Mouse (Mus musculus) kidney, adult 2 months (tissue): ENCODE results near the gene Ttc7. TPM values are rescaled to one million over a fixed set of nuclear protein-coding genes. Genes with fewer than 3 reads are reported as not detected.

Experiments
- DNase-seq: peaks from one replicate; pipeline ENCODE4 v3.0.0; 2021
- H3K27ac ChIP-seq: fragments of 200-500 bp; 2 replicates; pipeline ENCODE4 v1.5.1; 2012; ENCODE audit warnings: low read depth, low read length, control low read depth, inconsistent platforms; ENCODE audit not compliant: insufficient read depth
- H3K27me3 ChIP-seq: fragments of 200-500 bp; replicated peaks from 2 replicates; pipeline ENCODE4 v1.6.1; 2012; ENCODE audit warnings: mild to moderate bottlenecking, moderate library complexity, low read length, inconsistent platforms; ENCODE audit not compliant: control insufficient read depth, insufficient read depth
- H3K36me3 ChIP-seq: fragments of 200-500 bp; 2 replicates; pipeline ENCODE4 v1.6.1; 2012; ENCODE audit warnings: mild to moderate bottlenecking, moderate library complexity, low read length, inconsistent platforms; ENCODE audit not compliant: control insufficient read depth, insufficient read depth
- H3K4me1 ChIP-seq: fragments of 200-500 bp; 2 replicates; pipeline ENCODE4 v1.6.1; 2011; ENCODE audit warnings: low read length; ENCODE audit not compliant: control insufficient read depth, insufficient read depth
- H3K4me3 ChIP-seq: fragments of 200-500 bp; 2 replicates; pipeline ENCODE4 v1.5.1; 2011; ENCODE audit warnings: mild to moderate bottlenecking, low read depth, low read length, control low read depth; ENCODE audit not compliant: insufficient read depth
- CTCF ChIP-seq: fragments of 200-500 bp; conservative IDR thresholded peaks from 2 replicates; pipeline ENCODE4 v1.5.1; 2011; ENCODE audit warnings: low read depth, mild to moderate bottlenecking, control low read depth, low read length, moderate library complexity, mixed read lengths; ENCODE audit not compliant: insufficient read depth, insufficient read length
- POLR2A ChIP-seq: fragments of 200-500 bp; IDR thresholded peaks from one replicate; pipeline ENCODE4 v1.6.1; 2011; ENCODE audit warnings: low read depth, low read length, control low read depth
- WGBS: fragments of 180-500 bp; shearing (Covaris S2); methylation state at CpG from one replicate; pipeline ENCODE4 v1.1.7; 2018; 5-methylcytosine and 5-hydroxymethylcytosine counted together
- polyA plus RNA-seq: library from polyadenylated mRNA; depleted of rRNA; stranded (reverse); fragments of >200 nt; gene quantifications from 2 replicates; pipeline ENCODE4 v1.2.3, GENCODE M21; 2012

The Ttc7 gene
- polyA plus RNA-seq, 1 experiment, result 68.6 TPM

DNA sequence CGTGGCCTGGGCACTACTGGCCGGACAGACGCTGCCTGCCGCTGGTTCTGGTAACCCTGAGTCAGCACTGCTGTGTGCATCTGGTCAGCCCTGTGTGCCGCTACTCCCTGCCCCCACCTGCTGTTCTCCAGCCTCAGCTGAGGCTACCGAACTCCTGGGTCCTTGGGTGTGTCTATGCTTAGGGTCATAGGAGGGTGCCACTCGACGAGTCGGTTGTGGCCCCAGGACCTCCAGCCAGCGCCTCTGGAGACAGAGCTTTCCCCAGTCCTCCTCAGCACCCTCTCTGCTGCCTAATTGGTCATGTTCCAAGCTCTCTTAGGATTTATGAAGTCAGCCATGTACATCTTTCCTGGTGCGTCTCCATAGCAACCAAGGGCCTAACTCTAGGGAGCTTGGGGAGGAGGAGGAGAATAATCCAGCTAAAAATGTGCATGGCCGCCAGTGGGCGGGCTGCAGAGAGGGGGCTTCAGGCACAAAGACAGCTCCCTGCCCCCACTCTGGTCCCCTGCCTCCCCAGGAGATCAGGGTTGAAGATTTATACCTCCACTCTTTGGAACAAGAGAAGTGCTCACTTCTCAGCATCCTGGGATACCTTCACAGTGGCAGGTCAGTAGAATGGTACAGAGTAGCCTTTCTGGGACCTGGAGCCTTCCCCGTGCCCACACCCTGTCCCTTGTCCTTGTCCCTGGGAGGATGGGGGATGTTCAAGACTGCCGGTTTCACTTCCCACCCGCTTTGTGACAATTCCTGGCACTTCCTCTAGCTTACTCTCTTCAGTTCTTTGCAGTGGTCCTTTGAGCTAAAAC lies 95.9 kb downstream of the Ttc7 start:
- Histone ChIP-seq H3K36me3 (no peaks in the 10 kb centered on the region), H3K27me3 (no peaks in the 10 kb centered on the region), H3K4me3 (no peak overlapping the region), H3K27ac (no peak overlapping the region), H3K4me1 (peaks cover 13% of the 10 kb centered on the region)
- DNase-seq, result peak; percentile 36
- WGBS, result 55% methylated on average over 16 of the region's 16 CpGs
- TF ChIP-seq POLR2A (no peak), CTCF (no peak)

DNA sequence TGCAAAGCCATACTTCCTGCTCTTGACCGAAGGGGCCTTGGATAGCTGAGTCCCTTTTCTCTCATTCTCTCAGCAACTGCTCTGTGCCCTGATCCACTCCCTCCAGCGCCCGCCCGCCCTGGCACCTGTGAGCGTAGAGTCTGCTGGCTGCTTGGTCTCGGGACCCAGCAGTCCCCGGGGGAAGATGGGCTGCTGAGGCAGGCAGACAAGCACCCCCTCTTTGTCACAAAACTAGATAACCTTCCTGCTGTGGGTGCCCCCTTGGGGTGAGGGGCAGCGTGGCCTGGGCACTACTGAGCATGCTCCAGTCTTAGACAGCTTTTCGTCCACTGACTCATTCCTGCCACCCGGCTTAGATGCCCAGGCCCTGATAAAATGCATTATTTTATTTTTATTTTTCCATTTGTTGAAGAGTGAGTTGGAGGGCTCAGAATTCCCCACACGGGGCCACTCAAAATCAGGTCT lies 96.5 kb downstream of the Ttc7 start:
- no peak overlapping the region for H3K27ac ChIP-seq
- peaks cover 13% of the 10 kb centered on the region for H3K4me1 ChIP-seq
- no peaks in the 10 kb centered on the region for H3K27me3 ChIP-seq
- TF ChIP-seq CTCF (no peak), POLR2A (no peak)
- no peaks in the 10 kb centered on the region for H3K36me3 ChIP-seq
- H3K4me3 ChIP-seq, result no peak overlapping the region
- no peak for DNase-seq
- 84% methylated on average over 11 of the region's 11 CpGs for WGBS

DNA sequence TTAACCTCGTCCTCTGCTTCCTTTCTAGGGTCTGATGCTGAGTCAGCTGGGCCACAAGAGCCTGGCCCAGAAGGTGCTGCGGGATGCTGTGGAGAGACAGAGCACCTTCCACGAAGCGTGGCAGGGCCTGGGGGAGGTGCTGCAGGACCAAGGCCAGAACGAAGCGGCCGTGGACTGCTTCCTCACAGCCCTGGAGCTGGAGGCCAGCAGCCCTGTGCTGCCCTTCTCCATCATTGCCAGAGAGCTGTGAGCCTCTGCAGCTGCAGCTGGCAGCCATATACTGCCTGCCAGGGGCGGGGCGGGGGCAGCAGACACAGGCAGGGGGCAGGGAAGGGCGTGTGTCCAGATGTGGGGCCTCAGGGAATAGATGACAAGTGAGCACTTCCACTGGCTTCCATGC lies 97.1 kb downstream of the Ttc7 start:
- Histone ChIP-seq H3K27me3 (no peaks in the 10 kb centered on the region), H3K27ac (no peak overlapping the region), H3K4me3 (no peak overlapping the region), H3K36me3 (no peaks in the 10 kb centered on the region), H3K4me1 (peaks cover 13% of the 10 kb centered on the region)
- TF ChIP-seq CTCF (no peak), POLR2A (no peak)
- DNase-seq, result no peak
- WGBS, result 73% methylated on average over 10 of the region's 10 CpGs

DNA sequence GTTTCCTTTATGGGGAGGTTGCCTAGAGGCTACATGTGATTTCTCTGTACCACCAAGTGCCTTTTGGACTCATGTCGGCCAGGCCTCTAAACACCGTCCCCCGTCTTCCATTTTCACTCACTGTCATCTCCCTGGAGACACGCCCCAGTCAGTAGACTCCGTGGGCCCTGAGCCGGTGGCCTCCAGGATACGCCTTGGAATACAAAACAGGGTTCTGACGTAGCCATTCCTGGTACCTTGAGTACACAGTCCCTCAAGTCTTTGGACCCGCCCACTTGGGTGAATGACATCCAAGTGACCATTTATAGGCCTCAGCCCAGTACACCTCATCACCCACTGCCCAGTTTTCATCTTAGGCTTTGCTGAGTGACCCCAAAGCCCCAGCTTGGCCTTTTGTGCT lies 98.0 kb downstream of the Ttc7 start:
- H3K36me3 ChIP-seq, result no peaks in the 10 kb centered on the region
- no peak overlapping the region for H3K27ac ChIP-seq
- WGBS, result 91% methylated on average over 9 of the region's 9 CpGs
- no peak for TF ChIP-seq POLR2A
- no peak for TF ChIP-seq CTCF
- no peak overlapping the region for H3K4me3 ChIP-seq
- H3K27me3 ChIP-seq, result no peaks in the 10 kb centered on the region
- peaks cover 13% of the 10 kb centered on the region for H3K4me1 ChIP-seq
- DNase-seq, result no peak

DNA sequence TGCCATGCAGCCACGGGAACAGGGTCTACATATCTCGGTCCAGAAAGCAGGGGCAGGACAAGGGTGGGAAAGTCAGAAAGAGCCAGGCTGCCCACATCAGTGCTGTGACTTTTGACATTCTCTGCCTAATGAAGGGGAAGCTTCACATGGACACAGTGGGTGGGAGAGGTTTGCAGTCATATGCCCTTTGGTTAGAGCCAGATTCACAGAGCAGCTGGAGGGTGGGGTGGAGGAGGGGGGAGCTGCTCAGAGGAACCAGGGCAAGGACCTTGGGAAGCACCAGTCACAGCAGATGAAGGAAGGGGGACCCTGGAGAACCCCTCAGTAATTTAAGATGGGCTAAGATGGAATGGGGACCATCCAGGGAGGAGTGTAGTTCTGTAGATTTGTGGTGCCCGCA lies 103.1 kb downstream of the Ttc7 start:
- Histone ChIP-seq H3K36me3 (no peaks in the 10 kb centered on the region), H3K27ac (no peak overlapping the region), H3K27me3 (no peaks in the 10 kb centered on the region), H3K4me1 (0 out of 2 replicates have a peak, but pooled peaks cover 2% of the 10 kb centered on the region), H3K4me3 (no peak overlapping the region)
- whole genome bisulfite sequencing, result 60% methylated on average over 3 of the region's 3 CpGs
- TF ChIP-seq POLR2A, result no peak
- no peak for TF ChIP-seq CTCF
- no peak for DNase-seq

DNA sequence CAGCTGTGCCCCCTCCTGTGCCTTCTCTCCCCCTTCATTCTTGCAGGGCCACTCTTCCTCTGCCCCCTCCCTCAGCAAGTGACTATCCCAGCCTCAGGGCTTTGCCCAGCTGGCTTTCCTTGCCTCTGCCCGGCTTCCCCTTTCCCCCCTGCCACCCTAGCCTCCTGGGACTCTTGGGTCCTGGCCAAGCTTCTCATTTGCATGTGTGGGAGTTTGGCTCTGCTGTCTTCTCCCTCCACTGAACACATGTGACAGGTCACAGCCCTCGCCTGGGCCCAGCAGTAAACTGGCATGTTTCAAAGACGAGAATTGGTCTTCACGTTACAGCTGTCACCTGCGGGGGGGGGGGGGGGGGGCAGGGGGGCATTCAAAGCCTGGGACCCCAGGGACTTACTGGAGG lies 104.4 kb downstream of the Ttc7 start:
- H3K4me1 ChIP-seq, result 0 out of 2 replicates have a peak, but pooled peaks cover 2% of the 10 kb centered on the region
- no peaks in the 10 kb centered on the region for H3K27me3 ChIP-seq
- WGBS, result 21% methylated on average over 5 of the region's 5 CpGs
- DNase-seq, result peak; percentile 49
- no peaks in the 10 kb centered on the region for H3K36me3 ChIP-seq
- TF ChIP-seq CTCF, result no peak
- TF ChIP-seq POLR2A, result no peak
- H3K4me3 ChIP-seq, result no peak overlapping the region
- H3K27ac ChIP-seq, result no peak overlapping the region

DNA sequence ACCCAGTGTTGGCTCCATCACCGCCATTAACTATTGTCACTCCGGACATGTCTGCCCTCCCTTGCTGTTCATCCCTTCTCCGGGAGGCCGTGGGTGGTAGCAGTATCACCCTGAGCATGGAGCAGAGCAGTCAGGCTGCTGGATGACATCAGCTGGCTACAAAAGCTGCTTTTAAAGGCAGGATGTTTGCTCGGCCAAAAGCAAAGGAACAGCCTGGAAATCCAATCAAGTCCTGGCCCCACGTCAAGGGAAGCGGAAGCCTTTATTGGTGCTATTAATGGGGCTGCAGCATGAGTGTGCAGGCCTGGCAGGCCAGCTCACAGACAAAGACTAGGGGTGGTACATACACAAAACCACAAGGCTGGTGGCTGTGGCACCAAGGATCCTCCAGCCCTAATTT lies 108.6 kb downstream of the Ttc7 start:
- no peaks in the 10 kb centered on the region for H3K36me3 ChIP-seq
- TF ChIP-seq POLR2A (no peak), CTCF (no peak)
- 71% methylated on average over 7 of the region's 7 CpGs for WGBS
- H3K4me1 ChIP-seq, result 0 out of 2 replicates have a peak, but pooled peaks cover 2% of the 10 kb centered on the region
- DNase-seq, result peak; percentile 67
- H3K27me3 ChIP-seq, result no peaks in the 10 kb centered on the region
- H3K4me3 ChIP-seq, result no peak overlapping the region
- 0 out of 2 replicates have a peak overlapping the region, but pooled peaks have one; percentile 17 for H3K27ac ChIP-seq
